Mouse (Mus musculus) E14TG2a.4 (cell line): Measurements from ENCODE around the gene Arih1.

Experiments
- CTCF ChIP-seq: conservative IDR thresholded peaks from 2 replicates; pipeline ENCODE4 v1.5.1; 2014; ENCODE audit warnings: low read length
- NANOG ChIP-seq: IDR thresholded peaks from 2 replicates; pipeline ENCODE4 v1.6.1; 2014; ENCODE audit warnings: borderline replicate concordance, low read length, mixed read lengths
- POU5F1 ChIP-seq: IDR thresholded peaks from 2 replicates; pipeline ENCODE4 v1.6.1; 2014; ENCODE audit warnings: low read length, borderline replicate concordance

DNA sequence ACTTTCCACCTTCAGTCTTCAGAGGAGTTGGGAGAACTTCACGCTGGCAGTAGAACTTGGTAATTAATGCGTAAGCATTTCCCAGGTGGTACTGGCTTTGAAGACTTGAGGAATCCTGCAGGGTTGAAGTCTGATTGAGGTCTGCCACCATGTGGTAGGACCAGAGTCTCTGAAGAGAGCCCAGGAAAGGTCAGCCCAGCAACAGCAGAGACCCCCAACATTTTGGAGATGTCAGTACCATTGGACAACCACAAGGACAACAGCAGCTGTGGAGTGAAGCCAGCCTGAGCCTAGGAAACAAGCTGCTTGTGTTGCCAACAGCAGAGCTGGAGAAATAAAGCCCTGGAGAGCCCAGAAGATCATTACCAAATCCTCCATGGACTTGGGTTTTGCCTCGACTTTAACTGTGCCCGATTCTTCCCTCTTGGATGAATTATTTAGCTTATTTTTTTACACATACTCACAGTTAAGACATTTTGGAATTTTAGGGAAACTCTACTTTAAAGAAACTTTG is 27.4 kb downstream of the Arih1 start:
- TF ChIP-seq CTCF = no peak
- no peak for TF ChIP-seq POU5F1
- TF ChIP-seq NANOG = no peak
